Mouse (Mus musculus) kidney, postnatal 14 days (tissue): Measurements from ENCODE around the gene Cd33.

Source experiments
- DNase-seq: peaks from one replicate; pipeline ENCODE4 v3.0.0; 2022; ENCODE audit warnings: mixed read lengths

The Cd33 gene

GRCm38 (mm10) chr7:43512519-43512918 lies 31.7 kb downstream of the Cd33 start:
- DNase-seq, result no peak

- no peak for DNase-seq
These were observed 32.3 kb downstream of the Cd33 start for GRCm38 (mm10) chr7:43511707-43512478.

GRCm38 (mm10) chr7:43495343-43496021 lies 48.7 kb downstream of the Cd33 start:
- peak; percentile 56 for DNase-seq

- no peak for DNase-seq
These were observed 53.4 kb downstream of the Cd33 start for GRCm38 (mm10) chr7:43490861-43491260.

- DNase-seq, result peak; percentile 45
These were observed 54.0 kb downstream of the Cd33 start for GRCm38 (mm10) chr7:43490182-43490584.

- DNase-seq, result no peak
These were observed 54.5 kb downstream of the Cd33 start, which contains the start of gene Iglon5 for GRCm38 (mm10) chr7:43489631-43490125. Gene Iglon5 (minus strand): TSS chr7:43490075.

GRCm38 (mm10) chr7:43488646-43489045 lies 55.6 kb downstream of the Cd33 start:
- no peak for DNase-seq

- peak; percentile 24 for DNase-seq
These were observed 61.0 kb downstream of the Cd33 start for GRCm38 (mm10) chr7:43483236-43483635.

- DNase-seq, result peak; percentile 37
These were observed 62.0 kb downstream of the Cd33 start for GRCm38 (mm10) chr7:43482090-43482716.

GRCm38 (mm10) chr7:43481191-43481590 lies 63.0 kb downstream of the Cd33 start:
- no peak for DNase-seq

GRCm38 (mm10) chr7:43476376-43476775 lies 67.9 kb downstream of the Cd33 start:
- DNase-seq, result no peak

GRCm38 (mm10) chr7:43475706-43476105 lies 68.5 kb downstream of the Cd33 start:
- no peak for DNase-seq
